Mouse (Mus musculus): ENCODE results near the gene Enpp1.

The Enpp1 gene

DNA sequence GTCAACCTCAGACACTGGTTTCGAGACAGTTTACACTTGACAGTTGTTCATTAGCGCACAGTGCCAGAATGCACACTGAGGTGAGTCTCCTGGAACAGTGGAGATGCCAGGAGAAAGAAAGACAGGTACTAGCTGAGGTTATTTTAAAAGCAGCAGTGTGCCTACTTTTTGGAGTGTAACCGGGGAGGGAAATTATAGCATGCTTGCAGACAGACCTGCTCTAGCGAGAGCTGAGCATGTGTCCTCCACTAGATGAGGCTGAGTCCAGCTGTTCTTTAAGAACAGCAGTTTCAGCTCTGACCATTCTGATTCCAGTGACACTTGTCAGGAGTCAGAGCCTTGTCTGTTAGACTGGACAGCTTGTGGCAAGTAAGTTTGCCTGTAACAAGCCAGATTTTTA, 114.2 kb downstream of the Enpp1 start:
- DNase-seq (ENCODE audit: extremely low read depth, low read depth, low spot score), result no peak

DNA sequence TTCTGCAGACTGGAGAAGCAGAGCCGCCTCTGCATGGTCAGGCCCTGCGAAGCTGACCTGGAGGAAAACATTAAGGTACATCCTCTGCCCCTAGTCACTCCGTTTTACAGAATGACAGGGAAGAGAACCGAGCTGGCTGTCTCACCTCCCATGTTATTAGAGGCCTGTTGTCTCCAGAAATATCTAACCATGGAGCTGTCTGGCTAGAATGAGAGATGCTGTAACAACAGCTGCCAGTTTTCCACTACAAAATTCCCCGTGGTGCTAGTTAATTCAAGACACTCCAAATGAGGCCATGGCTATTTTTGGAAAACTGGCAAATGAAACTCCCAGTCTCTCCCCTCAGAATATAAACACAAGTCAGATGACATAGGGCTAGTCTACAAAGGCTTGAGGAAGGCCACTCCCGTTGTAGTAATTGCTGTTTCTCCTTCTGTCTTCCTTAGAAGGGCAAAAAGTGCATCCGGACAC, 115.1 kb downstream of the Enpp1 start:
- no peak for DNase-seq (ENCODE audit: extremely low read depth, low read depth, low spot score)

DNA sequence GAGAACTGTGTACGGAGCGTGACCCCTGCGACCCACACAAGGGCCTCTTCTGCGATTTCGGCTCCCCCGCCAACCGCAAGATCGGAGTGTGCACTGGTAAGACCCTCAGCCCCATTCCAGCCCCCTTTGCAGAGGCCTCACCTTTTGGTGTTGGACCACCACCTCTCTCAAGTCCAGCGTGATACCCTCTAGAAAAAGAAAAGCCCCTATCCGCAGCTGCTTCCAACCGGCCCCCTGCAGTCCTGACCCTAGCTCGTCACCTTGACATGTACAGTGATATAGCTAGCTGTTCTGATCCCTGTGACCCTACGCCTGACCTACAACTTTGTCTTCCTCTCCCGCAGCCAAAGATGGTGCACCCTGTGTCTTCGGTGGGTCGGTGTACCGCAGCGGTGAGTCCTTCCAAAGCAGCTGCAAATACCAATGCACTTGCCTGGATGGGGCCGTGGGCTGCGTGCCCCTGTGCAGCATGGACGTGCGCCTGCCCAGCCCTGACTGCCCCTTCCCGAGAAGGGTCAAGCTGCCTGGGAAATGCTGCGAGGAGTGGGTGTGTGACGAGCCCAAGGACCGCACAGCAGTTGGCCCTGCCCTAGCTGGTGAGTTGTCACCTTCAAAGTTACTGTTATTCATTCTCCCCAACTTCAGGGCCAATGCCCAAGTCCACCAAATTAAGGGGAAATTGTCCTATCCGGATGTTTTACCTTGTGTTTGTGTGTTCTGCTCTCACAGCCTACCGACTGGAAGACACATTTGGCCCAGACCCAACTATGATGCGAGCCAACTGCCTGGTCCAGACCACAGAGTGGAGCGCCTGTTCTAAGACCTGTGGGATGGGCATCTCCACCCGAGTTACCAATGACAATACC, 115.7 kb downstream of the Enpp1 start:
- no peak for DNase-seq (ENCODE audit: extremely low read depth, low read depth, low spot score)

DNA sequence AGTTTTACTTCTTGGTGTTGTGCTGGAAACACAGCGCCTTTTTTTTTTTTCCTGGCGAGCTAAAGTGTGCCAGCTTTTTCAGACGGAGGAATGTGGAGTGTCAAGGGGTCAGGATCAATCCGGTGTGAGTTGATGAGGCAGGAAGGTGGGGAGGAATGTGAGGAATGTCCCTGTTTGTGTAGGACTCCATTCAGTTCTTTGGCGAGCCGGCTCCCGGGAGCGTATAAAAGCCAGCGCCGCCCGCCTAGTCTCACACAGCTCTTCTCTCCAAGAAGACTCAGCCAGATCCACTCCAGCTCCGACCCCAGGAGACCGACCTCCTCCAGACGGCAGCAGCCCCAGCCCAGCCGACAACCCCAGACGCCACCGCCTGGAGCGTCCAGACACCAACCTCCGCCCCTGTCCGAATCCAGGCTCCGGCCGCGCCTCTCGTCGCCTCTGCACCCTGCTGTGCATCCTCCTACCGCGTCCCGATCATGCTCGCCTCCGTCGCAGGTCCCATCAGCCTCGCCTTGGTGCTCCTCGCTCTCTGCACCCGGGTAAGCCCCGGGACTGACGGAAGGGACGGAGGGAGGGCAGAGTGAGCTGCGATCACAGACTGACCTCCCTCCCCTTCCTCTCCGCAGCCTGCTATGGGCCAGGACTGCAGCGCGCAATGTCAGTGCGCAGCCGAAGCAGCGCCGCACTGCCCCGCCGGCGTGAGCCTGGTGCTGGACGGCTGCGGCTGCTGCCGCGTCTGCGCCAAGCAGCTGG, 116.5 kb downstream of the Enpp1 start, which contains the start of gene Ccn2:
Gene Ccn2 (plus strand): TSS at position 193 of the 753 bp plus-strand sequence.
- no peak for DNase-seq (ENCODE audit: extremely low read depth, low read depth, low spot score)

DNA sequence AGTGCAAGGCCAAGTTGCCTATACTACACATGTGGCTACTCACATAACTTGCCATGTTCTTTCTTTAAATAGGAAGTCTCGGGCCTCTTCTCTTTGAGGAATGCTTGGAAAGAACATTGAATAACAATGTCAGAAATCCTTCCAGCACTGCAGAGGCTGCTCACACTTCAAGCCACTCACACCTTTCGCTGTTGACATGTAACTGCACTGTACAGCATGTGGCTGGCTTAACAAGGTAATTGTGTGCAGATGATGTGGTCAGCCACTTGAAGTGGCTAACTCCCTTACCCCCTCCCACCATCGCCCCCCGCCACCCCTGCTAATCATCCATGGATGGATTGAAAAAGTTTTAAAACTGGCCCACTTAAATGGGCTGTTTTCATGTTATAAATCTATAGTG, 118.4 kb downstream of the Enpp1 start:
- no peak for DNase-seq (ENCODE audit: extremely low read depth, low read depth, low spot score)

DNA sequence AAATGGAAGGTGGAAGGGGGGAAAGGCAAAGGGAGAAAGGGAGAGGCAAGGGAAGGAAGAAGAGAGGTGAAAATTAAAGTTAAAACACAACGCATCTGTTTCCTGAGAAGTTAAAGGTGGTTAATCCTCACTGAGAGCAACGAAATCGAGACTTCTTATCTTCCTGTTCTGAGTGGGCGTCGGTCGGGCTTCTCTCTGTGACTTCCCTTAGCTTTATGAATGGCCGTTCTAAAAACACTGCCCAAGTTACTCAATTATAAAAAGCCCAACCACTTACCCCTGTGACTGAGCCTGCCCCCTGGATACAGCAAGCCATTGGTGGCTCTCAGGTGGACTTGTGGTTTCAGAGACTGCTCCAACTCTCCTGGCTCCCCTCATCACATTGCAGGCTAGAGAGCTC, 119.0 kb downstream of the Enpp1 start:
- DNase-seq (ENCODE audit: extremely low read depth, low read depth, low spot score), result no peak

DNA sequence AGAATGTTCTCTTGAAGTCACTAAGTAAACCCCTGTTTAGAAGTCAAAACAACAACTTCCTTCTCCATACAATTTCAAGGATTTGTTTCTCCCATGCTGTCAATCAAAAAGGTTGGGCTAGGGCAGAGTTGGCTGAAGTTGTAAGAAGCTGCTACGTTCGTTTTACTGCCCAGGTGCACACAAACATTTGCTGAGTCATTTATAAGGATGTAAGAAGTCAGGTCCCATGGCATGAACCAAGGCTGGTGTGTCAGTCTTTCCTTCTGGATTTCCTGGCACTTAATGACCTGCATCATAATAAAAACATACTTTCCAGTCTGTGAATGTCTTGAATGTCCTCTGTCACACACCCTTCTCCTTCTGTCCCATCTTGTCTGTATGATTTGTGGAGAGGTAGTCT, 119.6 kb downstream of the Enpp1 start:
- no peak for DNase-seq (ENCODE audit: extremely low read depth, low read depth, low spot score)

DNA sequence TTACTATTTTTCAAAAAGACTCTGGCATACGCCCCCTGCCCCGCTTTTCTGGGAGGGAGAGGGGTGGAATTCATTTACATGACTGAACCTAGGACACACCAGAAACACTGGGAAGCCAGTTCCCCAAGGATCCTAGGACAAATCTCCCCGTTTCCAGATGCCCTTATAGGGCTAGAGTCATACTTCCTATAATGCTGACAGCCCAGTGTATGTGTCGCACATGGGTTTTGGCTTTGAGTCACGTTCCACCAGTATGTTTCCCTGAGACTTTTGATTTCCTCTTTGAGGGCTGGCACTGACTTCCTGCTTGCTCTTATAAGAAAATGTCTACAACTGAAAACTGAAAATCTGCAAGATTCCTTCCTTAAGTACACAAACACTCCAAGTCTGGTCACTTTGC, 120.2 kb downstream of the Enpp1 start:
- no peak for DNase-seq (ENCODE audit: extremely low read depth, low read depth, low spot score)

DNA sequence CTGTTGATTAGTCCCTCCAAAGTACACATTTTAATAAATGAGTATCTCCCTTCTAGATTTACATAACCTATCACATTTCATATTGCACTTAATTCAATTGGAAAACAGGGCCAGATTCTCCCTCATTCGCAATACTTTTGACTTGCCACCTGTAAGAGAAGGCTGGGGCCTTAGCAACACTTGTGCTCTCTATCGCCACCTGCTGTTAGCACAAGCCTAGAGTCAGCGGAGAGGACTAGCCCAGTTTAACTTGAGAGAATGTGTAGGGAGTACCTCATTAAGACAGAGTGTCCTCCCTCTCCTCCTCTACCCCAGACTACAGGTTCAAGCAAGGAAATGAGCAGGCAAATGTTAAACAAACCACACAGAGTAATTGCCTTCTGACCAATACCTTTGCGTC, 120.8 kb downstream of the Enpp1 start:
- no peak for DNase-seq (ENCODE audit: extremely low read depth, low read depth, low spot score)

DNA sequence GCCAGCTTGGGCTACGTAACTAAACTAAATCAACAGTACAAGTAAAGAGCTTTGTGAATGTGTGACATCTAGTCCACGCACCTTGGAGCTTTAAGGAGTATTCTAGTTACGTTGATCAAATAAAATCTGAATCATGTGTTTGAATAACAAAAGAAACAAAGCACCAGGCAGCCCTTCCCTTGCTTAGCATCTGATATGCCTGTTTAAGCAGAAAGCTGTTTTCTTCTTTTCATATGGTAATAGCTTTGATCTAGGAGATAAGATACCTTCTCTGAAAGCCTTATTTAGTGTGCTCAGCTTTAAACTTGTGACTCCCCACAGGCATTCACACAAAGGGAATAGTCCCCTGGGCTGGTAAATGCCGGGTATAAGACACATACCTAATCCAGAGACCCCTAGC, 121.4 kb downstream of the Enpp1 start:
- no peak for DNase-seq (ENCODE audit: extremely low read depth, low read depth, low spot score)

DNA sequence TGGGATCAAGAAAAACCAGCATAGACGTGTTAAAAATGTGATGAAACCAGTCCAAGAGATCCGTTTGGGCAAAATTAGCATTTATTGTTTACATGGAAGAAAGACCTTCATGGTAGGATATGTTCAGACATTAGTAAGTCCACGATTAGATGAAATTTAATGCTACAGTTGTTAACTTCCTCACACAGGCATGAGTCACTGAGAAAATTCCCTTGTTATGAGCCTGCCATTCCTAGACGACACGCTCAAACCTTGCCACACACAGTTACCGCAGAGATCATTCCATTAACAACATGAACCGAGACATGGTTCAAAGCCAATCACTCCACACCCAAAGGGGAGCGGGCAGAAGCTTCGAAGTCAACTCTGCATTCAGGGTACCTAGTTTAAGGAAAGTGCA, 122.7 kb downstream of the Enpp1 start:
- no peak for DNase-seq (ENCODE audit: extremely low read depth, low read depth, low spot score)

DNA sequence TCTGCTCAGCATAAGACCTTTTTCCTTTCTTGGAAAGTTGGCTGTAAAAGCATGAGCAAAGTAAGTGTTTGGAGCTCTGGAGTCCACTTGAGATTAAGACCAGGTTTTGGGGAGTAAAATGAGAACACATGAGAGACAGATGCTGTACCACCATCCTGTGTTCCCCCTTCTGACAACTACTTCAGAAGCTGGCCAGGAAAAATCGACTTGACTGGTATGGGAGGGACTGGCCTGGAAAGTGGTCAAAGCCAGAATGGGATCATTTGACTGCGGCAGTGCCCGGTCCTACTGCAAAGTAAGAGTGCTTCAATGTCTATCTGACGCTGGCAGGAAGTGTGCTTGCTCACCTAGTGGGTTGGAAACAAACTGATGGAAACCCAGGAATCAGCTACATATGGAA, 123.1 kb downstream of the Enpp1 start:
- no peak for DNase-seq (ENCODE audit: extremely low read depth, low read depth, low spot score)

All from fat pad, adult 2 months (tissue).